ENCODE assay signal across 8 mouse cellular contexts in genomic region chr3:95672861-95673706, GRCm38 (mm10). TPM values are rescaled to one million over a fixed set of nuclear protein-coding genes. Genes with fewer than 3 reads are reported as not detected.
DNase-seq lines count a peak whose midpoint lies in the region; ATAC-seq and TF ChIP-seq lines count a peak whose summit lies in the region.

No protein-coding gene starts in this region.

- peaks cover 66% of the 10 kb centered on the region for H3K4me1 ChIP-seq in hindbrain, embryonic 10.5 days (replicated peaks)
- no peaks in the 10 kb centered on the region; the same call in 1 of the 2 replicates for H3K4me1 ChIP-seq in hindbrain, embryonic 14.5 days (replicated peaks; ENCODE audit: control insufficient read depth, insufficient read depth, low read length)
- peaks cover 19% of the 10 kb centered on the region for H3K4me1 ChIP-seq in bone marrow, adult 2 months (ENCODE audit: control insufficient read depth, insufficient read depth, low read length)
- peaks cover 52% of the 10 kb centered on the region for H3K4me1 ChIP-seq in intestine, embryonic 14.5 days (replicated peaks; ENCODE audit: control insufficient read depth, insufficient read depth, low read length)
- peaks cover 55% of the 10 kb centered on the region for H3K4me1 ChIP-seq in neural tube, embryonic 15.5 days

- H3K27ac ChIP-seq in hindbrain, embryonic 10.5 days = peak overlapping the region; percentile 79
- no peak overlapping the region for H3K27ac ChIP-seq in hindbrain, embryonic 14.5 days
- peak overlapping the region; percentile 97 for H3K27ac ChIP-seq in bone marrow, adult 2 months (ENCODE audit: control insufficient read depth, insufficient read depth, low read depth, low read length, poor library complexity)
- H3K27ac ChIP-seq in intestine, embryonic 14.5 days (ENCODE audit: low read depth) = peak overlapping the region; percentile 96
- H3K27ac ChIP-seq in neural tube, embryonic 15.5 days (replicated peaks) = peak overlapping the region; percentile 79

- no peak for DNase-seq in hindbrain, embryonic 10.5 days (ENCODE audit: low spot score)
- DNase-seq in hindbrain, embryonic 14.5 days (ENCODE audit: low spot score) = no peak
- no peak for DNase-seq in intestine, embryonic 14.5 days (ENCODE audit: low spot score)
- DNase-seq in layer of hippocampus, adult 11-12 months (ENCODE audit: low spot score) = no peak
- DNase-seq in Muller cell, postnatal 12 days (ENCODE audit: inconsistent ontology term) = no peak

- peaks cover 73% of the 10 kb centered on the region for H3K36me3 ChIP-seq in hindbrain, embryonic 10.5 days
- H3K36me3 ChIP-seq in hindbrain, embryonic 14.5 days (replicated peaks; ENCODE audit: control insufficient read depth, insufficient read depth) = peaks cover 5% of the 10 kb centered on the region; the same call in 1 of the 2 replicates
- no peaks in the 10 kb centered on the region for H3K36me3 ChIP-seq in intestine, embryonic 14.5 days (ENCODE audit: control insufficient read depth, insufficient read depth, low read length)
- no peaks in the 10 kb centered on the region for H3K36me3 ChIP-seq in neural tube, embryonic 15.5 days

- H3K27me3 ChIP-seq in hindbrain, embryonic 10.5 days (ENCODE audit: insufficient read depth, poor library complexity, severe bottlenecking) = no peaks in the 10 kb centered on the region
- H3K27me3 ChIP-seq in hindbrain, embryonic 14.5 days (ENCODE audit: control insufficient read depth, insufficient read depth, low read length) = no peaks in the 10 kb centered on the region
- H3K27me3 ChIP-seq in intestine, embryonic 14.5 days (replicated peaks; ENCODE audit: control insufficient read depth, insufficient read depth, low read length) = no peaks in the 10 kb centered on the region
- H3K27me3 ChIP-seq in neural tube, embryonic 15.5 days (replicated peaks) = no peaks in the 10 kb centered on the region

- no peaks in the 10 kb centered on the region for H3K9me3 ChIP-seq in hindbrain, embryonic 10.5 days
- no peaks in the 10 kb centered on the region for H3K9me3 ChIP-seq in hindbrain, embryonic 14.5 days (ENCODE audit: control insufficient read depth, low read length)
- no peaks in the 10 kb centered on the region for H3K9me3 ChIP-seq in intestine, embryonic 14.5 days (ENCODE audit: control insufficient read depth, low read length)
- no peaks in the 10 kb centered on the region for H3K9me3 ChIP-seq in neural tube, embryonic 15.5 days (replicated peaks)

- TF ChIP-seq POLR2A in bone marrow, adult 2 months (IDR thresholded peaks at IDR 0.05; ENCODE audit: borderline replicate concordance, control insufficient read depth, low read depth, low read length) = no peak

- no peak overlapping the region for H3K4me2 ChIP-seq in hindbrain, embryonic 14.5 days (replicated peaks)
- peak overlapping the region; percentile 20; the same call in 1 of the 2 replicates for H3K4me2 ChIP-seq in intestine, embryonic 14.5 days (ENCODE audit: low read length)
- no peak overlapping the region for H3K4me2 ChIP-seq in neural tube, embryonic 15.5 days

- H3K9ac ChIP-seq in hindbrain, embryonic 14.5 days = no peak overlapping the region
- no peak overlapping the region for H3K9ac ChIP-seq in intestine, embryonic 14.5 days (ENCODE audit: low read length)
- no peak overlapping the region for H3K9ac ChIP-seq in neural tube, embryonic 15.5 days (replicated peaks)

- H3K4me3 ChIP-seq in hindbrain, embryonic 10.5 days = no peak overlapping the region
- H3K4me3 ChIP-seq in hindbrain, embryonic 14.5 days (replicated peaks; ENCODE audit: low read length) = no peak overlapping the region
- H3K4me3 ChIP-seq in bone marrow, adult 2 months (replicated peaks; ENCODE audit: control insufficient read depth, low read depth, low read length) = peak overlapping the region; percentile 60
- no peak overlapping the region for H3K4me3 ChIP-seq in intestine, embryonic 14.5 days (ENCODE audit: low read depth, low read length)
- no peak overlapping the region for H3K4me3 ChIP-seq in neural tube, embryonic 15.5 days (replicated peaks)

- no peak for ATAC-seq in hindbrain, embryonic 14.5 days (ENCODE audit: low FRiP score)
- no peak for ATAC-seq in intestine, embryonic 14.5 days (replicated peaks; ENCODE audit: low FRiP score, low TSS enrichment, low read depth)
- no peak for ATAC-seq in neural tube, embryonic 15.5 days (ENCODE audit: low FRiP score)
- no peak for ATAC-seq in cerebellum, adult (ENCODE audit: insufficient number of reproducible peaks, low FRiP score, low TSS enrichment)

- WGBS in hindbrain, embryonic 10.5 days = 52% methylated on average over 10 of the region's 10 CpGs
- 60% methylated on average over 10 of the region's 10 CpGs for WGBS in hindbrain, embryonic 14.5 days
- 25% methylated on average over 10 of the region's 10 CpGs for WGBS in bone marrow, adult 2 months
- WGBS in intestine, embryonic 14.5 days = 35% methylated on average over 10 of the region's 10 CpGs
- 60% methylated on average over 10 of the region's 10 CpGs for WGBS in neural tube, embryonic 15.5 days

- TF ChIP-seq CTCF in bone marrow, adult 2 months (IDR thresholded peaks at IDR 0.05; ENCODE audit: control insufficient read depth, insufficient read depth, low read length) = no peak

RNA-seq across cellular contexts. Expression of gene Mcl1, which starts 14.5 kb away (rescaled TPM):
- polyA plus RNA-seq in hindbrain, embryonic 10.5 days (2016; fragmentation: Nextera tagmentation; extraction: Ambion mirVana) = 47.2 and 53.4 TPM in 2 replicates
- polyA plus RNA-seq in hindbrain, embryonic 14.5 days (2014; fragmentation: Nextera tagmentation; extraction: Ambion mirVana) = 60.3 and 72.3 TPM in 2 replicates
- polyA plus RNA-seq in bone marrow, adult 2 months (2011; ENCODE audit: insufficient read depth, insufficient read length, low replicate concordance, missing spikeins) = 88.8 and 134 TPM in 2 replicates
- 49.8 and 57.5 TPM in 2 replicates for polyA plus RNA-seq in intestine, embryonic 14.5 days (2014; fragmentation: Nextera tagmentation; extraction: Ambion mirVana)
- polyA plus RNA-seq in neural tube, embryonic 15.5 days (2015; fragmentation: Nextera tagmentation; extraction: Ambion mirVana) = 41.4 and 42.0 TPM in 2 replicates

RNA-seq across cellular contexts. Expression of gene Adamtsl4, which starts 14.6 kb away (rescaled TPM):
- polyA plus RNA-seq in hindbrain, embryonic 10.5 days (2016; fragmentation: Nextera tagmentation; extraction: Ambion mirVana) = 0.73 and 0.86 TPM in 2 replicates
- 0.35 and 1.3 TPM in 2 replicates for polyA plus RNA-seq in hindbrain, embryonic 14.5 days (2014; fragmentation: Nextera tagmentation; extraction: Ambion mirVana)
- 1.9 and 2.7 TPM in 2 replicates for polyA plus RNA-seq in bone marrow, adult 2 months (2011; ENCODE audit: insufficient read depth, insufficient read length, low replicate concordance, missing spikeins)
- polyA plus RNA-seq in intestine, embryonic 14.5 days (2014; fragmentation: Nextera tagmentation; extraction: Ambion mirVana) = 1.2 and 2.6 TPM in 2 replicates
- 1.3 and 1.6 TPM in 2 replicates for polyA plus RNA-seq in neural tube, embryonic 15.5 days (2015; fragmentation: Nextera tagmentation; extraction: Ambion mirVana)

RNA-seq across cellular contexts. Expression of gene Ensa, which starts 48.3 kb away (rescaled TPM):
- polyA plus RNA-seq in hindbrain, embryonic 10.5 days (2016; fragmentation: Nextera tagmentation; extraction: Ambion mirVana) = 84.8 and 89.9 TPM in 2 replicates
- polyA plus RNA-seq in hindbrain, embryonic 14.5 days (2014; fragmentation: Nextera tagmentation; extraction: Ambion mirVana) = 95.1 and 102 TPM in 2 replicates
- 29.3 and 36.2 TPM in 2 replicates for polyA plus RNA-seq in bone marrow, adult 2 months (2011; ENCODE audit: insufficient read depth, insufficient read length, low replicate concordance, missing spikeins)
- 71.8 and 75.6 TPM in 2 replicates for polyA plus RNA-seq in intestine, embryonic 14.5 days (2014; fragmentation: Nextera tagmentation; extraction: Ambion mirVana)
- polyA plus RNA-seq in neural tube, embryonic 15.5 days (2015; fragmentation: Nextera tagmentation; extraction: Ambion mirVana) = 102 and 109 TPM in 2 replicates
